In the genomic region with DNA sequence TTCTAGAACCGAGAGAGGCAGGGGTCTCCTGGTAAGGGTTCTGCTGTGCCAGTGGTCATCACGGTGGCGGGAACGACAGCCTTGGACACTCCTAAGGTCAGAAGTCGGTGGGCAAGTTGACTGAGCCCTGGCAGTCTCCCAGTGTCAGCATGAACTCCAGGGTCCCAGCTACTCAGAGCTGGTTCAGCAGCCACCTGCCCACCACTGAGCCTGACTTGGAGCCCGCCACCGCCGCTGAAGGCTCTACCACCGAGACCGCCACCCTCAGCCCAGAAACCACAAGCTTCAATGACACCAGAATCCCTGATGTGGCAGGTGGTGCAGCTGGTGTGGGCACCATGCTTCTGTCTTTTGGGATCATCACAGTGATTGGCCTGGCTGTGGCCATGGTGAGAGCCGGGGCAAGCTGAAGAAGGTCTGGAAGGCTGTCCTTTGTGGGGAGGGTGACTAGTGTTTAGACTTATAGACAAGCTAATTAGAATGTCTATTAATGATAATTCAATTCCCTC, we compare ENCODE assay signal across 15 mouse cellular contexts. TPM values are rescaled to one million over a fixed set of nuclear protein-coding genes. Genes with fewer than 3 reads are reported as not detected.
"Had no signal": no experiment of that assay in that cellular context is flagged by ENCODE, and none has a peak within 500 bp of the region (broad histone marks: within the 10 kb centered on the region; RNA-seq: fewer than 3 reads in every experiment).

No protein-coding gene starts in this region.

- H3K27me3 ChIP-seq: stomach, embryonic 15.5 days had no signal

- H3K4me3 ChIP-seq: layer of hippocampus, adult 2 months; limb, embryonic 10.5 days; liver, embryonic 15.5 days; midbrain, embryonic 10.5 days; myocyte; stomach, embryonic 15.5 days had no signal

- DNase-seq: kidney, adult 11 months; kidney, adult 9 months; kidney, postnatal 4 days; lung, adult 2 months; lung, postnatal 36 days; midbrain, embryonic 14.5 days; right cerebral cortex, postnatal 14 days had no signal

- H3K27ac ChIP-seq: kidney, postnatal 0 days; layer of hippocampus, adult 2 months; limb, embryonic 10.5 days; liver, embryonic 15.5 days; midbrain, embryonic 10.5 days; stomach, embryonic 15.5 days had no signal

- H3K36me3 ChIP-seq: limb, embryonic 10.5 days; liver, embryonic 15.5 days; midbrain, embryonic 10.5 days; stomach, embryonic 15.5 days had no signal

RNA-seq across cellular contexts. Expression of gene 6430571L13Rik, which starts 1.9 kb away (rescaled TPM):
- total RNA-seq: megakaryocyte, adult 5-6 weeks had no signal
